Mouse (Mus musculus) spleen, postnatal 0 days (tissue): ENCODE measurements around the gene Gdf2. TPM values are rescaled to one million over a fixed set of nuclear protein-coding genes. Genes with fewer than 3 reads are reported as not detected.

Experiments used
- polyA plus RNA-seq: library from polyadenylated mRNA; unstranded; fragments of >200 nt; fragmentation: Nextera tagmentation; extraction: Ambion mirVana; gene quantifications from 2 replicates; pipeline ENCODE4 v1.2.1, GENCODE M21; 2015

Gdf2 gene
- 0.16 and 0.29 TPM in 2 replicates for polyA plus RNA-seq

DNA sequence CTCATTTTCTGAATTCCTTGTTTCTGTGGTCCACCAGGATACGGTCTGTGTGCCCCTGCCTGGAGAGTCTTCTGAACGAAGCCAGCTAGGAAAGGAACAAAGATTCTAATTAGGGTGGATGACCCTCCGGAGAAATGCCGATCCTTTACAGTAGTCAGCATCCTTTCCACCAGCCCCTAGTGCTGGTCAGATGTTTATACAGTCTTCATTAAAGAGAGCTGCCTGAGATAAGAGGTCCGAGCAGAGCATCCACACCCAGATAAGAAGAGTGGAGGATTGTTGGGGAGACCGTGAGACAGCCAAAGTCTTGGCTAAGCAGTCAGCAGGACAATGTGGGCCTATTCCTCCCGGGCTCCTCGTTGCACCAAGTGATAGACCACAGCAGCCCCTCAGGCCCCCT lies at the start of gene Gdf2:
Gene Gdf2 (plus strand): TSS at position 301 of the 400 bp plus-strand sequence.

DNA sequence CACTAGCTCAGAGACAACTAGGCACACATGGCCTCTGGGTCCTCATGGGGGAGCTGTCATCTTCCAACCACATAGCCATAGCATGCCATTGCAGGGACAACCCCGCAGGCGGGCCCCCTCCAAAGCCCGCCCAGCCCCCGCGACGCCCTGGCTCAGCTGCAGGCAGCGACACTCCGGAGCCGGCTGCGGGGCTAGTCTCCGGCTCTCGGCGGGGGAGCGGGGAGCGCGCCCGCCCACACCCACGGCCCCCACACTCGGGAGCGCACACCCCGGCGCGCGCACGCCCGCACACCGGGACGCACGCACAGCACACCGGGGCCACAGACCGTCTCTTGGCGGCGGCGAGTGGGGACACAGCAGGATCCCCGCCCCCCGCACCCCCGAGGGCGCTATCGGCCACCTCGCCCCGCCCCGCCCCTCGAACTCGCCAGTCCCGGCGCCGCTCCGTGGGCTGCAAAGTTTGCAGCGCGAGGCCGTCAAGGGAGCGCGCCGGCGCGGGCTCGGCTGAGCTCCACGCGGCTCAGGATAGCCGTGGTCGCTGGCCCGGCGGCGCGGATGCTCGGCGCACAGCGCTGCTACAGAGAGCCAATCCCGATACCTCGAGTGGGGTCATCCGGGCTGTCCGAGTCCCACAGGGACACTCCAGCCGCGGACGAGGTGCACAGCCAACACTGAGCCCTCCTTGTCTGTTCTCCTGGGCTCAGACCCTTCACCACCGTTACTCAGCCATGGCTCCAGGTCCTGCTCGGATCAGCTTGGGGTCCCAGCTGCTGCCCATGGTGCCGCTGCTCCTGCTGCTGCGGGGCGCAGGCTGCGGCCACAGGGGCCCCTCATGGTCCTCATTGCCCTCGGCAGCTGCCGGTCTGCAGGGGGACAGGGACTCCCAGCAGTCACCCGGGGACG lies 17.4 kb upstream of the Gdf2 start, which contains the start of gene Gdf10:
Gene Gdf10 (plus strand): TSS at position 420 of the 903 bp plus-strand sequence.

DNA sequence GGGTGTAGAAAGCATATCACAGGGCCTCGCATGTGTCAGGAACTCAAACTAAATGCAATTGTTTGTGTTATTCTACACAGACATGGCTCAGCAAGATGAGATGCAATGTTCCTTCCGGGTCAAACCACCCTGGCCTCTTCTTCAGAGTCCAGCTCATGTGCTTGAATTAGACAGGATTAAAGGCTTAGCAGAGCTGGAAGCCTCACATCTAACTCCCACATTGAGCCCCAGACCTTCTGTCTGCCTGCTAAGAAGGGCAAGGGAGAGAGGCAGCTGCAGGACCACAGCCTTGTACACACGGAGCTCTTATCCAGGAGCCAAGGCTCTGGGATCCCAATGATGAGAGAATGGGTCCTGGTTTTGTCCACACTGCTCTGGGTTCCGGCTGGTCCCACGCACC lies 12.9 kb downstream of the Gdf2 start, which contains the start of gene Rbp3:
Gene Rbp3 (plus strand): TSS at position 243 of the 400 bp plus-strand sequence.

DNA sequence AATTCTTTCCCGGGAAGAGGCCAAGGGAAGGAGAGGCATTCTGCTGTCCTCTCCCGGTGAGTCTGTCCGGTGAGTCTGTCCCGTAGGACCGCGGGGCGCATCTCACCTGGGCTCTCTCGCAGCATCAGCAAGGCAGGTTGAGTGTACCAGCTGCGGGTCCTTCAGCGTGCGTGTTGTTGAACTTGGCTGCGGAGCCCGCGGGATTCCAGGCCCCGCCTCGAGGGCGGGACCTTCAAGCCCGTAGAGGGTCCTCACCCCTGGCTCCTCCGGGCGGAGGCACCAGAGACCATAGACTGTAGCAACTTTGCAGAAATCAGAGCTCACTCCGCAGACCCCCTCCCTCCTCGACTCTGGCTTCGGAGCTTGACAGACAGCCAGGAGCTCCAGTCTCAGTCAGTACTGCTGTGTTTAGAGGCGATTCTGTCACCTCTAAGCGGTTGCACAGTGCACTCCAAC lies 37.8 kb downstream of the Gdf2 start, which contains the start of gene Zfp488:
Gene Zfp488 (minus strand): TSS at position 161 of the 456 bp plus-strand sequence.

Other genes with a start within 250 kb of the Gdf2 start
- 1.8 and 3.0 TPM in 2 replicates for gene Gdf10, start 17.5 kb upstream of the Gdf2 start, polyA plus RNA-seq
- not detected in 2 replicates for gene Rbp3, start 13.0 kb downstream of the Gdf2 start, polyA plus RNA-seq
- not detected in 2 replicates for gene Zfp488, start 37.7 kb downstream of the Gdf2 start, polyA plus RNA-seq
- gene Gm30083, start 74.1 kb downstream of the Gdf2 start, polyA plus RNA-seq = not detected in 2 replicates
- gene Gm5460, start 75.7 kb downstream of the Gdf2 start, polyA plus RNA-seq = not detected in 2 replicates
- not detected in 2 replicates for gene Antxrl, start 111.7 kb downstream of the Gdf2 start, polyA plus RNA-seq
- gene Anxa8, start 144.9 kb downstream of the Gdf2 start, polyA plus RNA-seq = 2.9 and 4.9 TPM in 2 replicates
- not detected in 2 replicates for gene A630023A22Rik, start 161.7 kb downstream of the Gdf2 start, polyA plus RNA-seq
- gene Npy4r, start 211.4 kb downstream of the Gdf2 start, polyA plus RNA-seq = 0.08 and 0.16 TPM in 2 replicates